Mouse (Mus musculus) A20 (cell line): Measurements from ENCODE around the gene Dock10.

Experiments
- DNase-seq: peaks from one replicate; pipeline ENCODE4 v3.0.0-alpha.2; 2011; ENCODE audit warnings: low read depth, low spot score

The Dock10 gene

GRCm38 (mm10) chr1:80728183-80728582, 30.1 kb downstream of the Dock10 start:
- no peak for DNase-seq

GRCm38 (mm10) chr1:80727403-80727802, 30.9 kb downstream of the Dock10 start:
- DNase-seq = no peak

- DNase-seq = peak; percentile 5
Measured at GRCm38 (mm10) chr1:80722647-80723046, 35.7 kb downstream of the Dock10 start.

GRCm38 (mm10) chr1:80722001-80722400, 36.3 kb downstream of the Dock10 start:
- no peak for DNase-seq

GRCm38 (mm10) chr1:80721181-80721580, 37.1 kb downstream of the Dock10 start:
- DNase-seq = no peak

- no peak for DNase-seq
Measured at GRCm38 (mm10) chr1:80720146-80720545, 38.2 kb downstream of the Dock10 start.

- DNase-seq = no peak
Measured at GRCm38 (mm10) chr1:80719436-80719835, 38.9 kb downstream of the Dock10 start.

- DNase-seq = no peak
Measured at GRCm38 (mm10) chr1:80718666-80719065, 39.7 kb downstream of the Dock10 start.

GRCm38 (mm10) chr1:80715917-80716316, 42.4 kb downstream of the Dock10 start:
- no peak for DNase-seq

- no peak for DNase-seq
Measured at GRCm38 (mm10) chr1:80713920-80714319, 44.4 kb downstream of the Dock10 start.

- DNase-seq = no peak
Measured at GRCm38 (mm10) chr1:80710607-80711261, 47.6 kb downstream of the Dock10 start.

- no peak for DNase-seq
Measured at GRCm38 (mm10) chr1:80710097-80710541, 48.2 kb downstream of the Dock10 start.

GRCm38 (mm10) chr1:80709299-80709698, 49.0 kb downstream of the Dock10 start:
- no peak for DNase-seq

GRCm38 (mm10) chr1:80703279-80703678, 55.0 kb downstream of the Dock10 start:
- DNase-seq = no peak

GRCm38 (mm10) chr1:80676004-80676673, 82.2 kb downstream of the Dock10 start:
- no peak for DNase-seq

GRCm38 (mm10) chr1:80671730-80672129, 86.6 kb downstream of the Dock10 start:
- no peak for DNase-seq

- DNase-seq = no peak
Measured at GRCm38 (mm10) chr1:80671056-80671455, 87.3 kb downstream of the Dock10 start.

- no peak for DNase-seq
Measured at GRCm38 (mm10) chr1:80670387-80670786, 87.9 kb downstream of the Dock10 start.

- DNase-seq = no peak
Measured at GRCm38 (mm10) chr1:80665761-80666160, 92.6 kb downstream of the Dock10 start.

GRCm38 (mm10) chr1:80665161-80665560, 93.2 kb downstream of the Dock10 start:
- peak; percentile 17 for DNase-seq

GRCm38 (mm10) chr1:80661506-80662402, 96.6 kb downstream of the Dock10 start:
- DNase-seq = no peak
